In genomic region chr13:63634294-63634693, GRCm38 (mm10) we compare ENCODE assay signal across 19 mouse cellular contexts.
DNase-seq lines count a peak whose midpoint lies in the region; ATAC-seq lines count a peak whose summit lies in the region.
"Had no signal": no experiment of that assay in that cellular context is flagged by ENCODE, and none has a peak within 500 bp of the region (broad histone marks: within the 10 kb centered on the region; RNA-seq: fewer than 3 reads in every experiment).

No protein-coding gene starts in this region.

- 67% methylated on average over 2 of the region's 2 CpGs for WGBS in hindbrain, embryonic 11.5 days

- peak; percentile 47 for ATAC-seq in CD4-positive, CD25-positive, alpha-beta regulatory T cell, adult 4 months
- peak; percentile 75; a peak in 3 of 4 replicates for ATAC-seq in hematopoietic stem cell, adult 5-6 weeks (replicated peaks in 1 of 2; ENCODE audit: insufficient read depth in 1 of 2, low FRiP score in 2 of 2, low TSS enrichment in 1 of 2, low read depth in 1 of 2, poor library complexity in 2 of 2, severe bottlenecking in 2 of 2)
- ATAC-seq in hindbrain, embryonic 11.5 days (ENCODE audit: low FRiP score): no peak
- ATAC-seq: forebrain, embryonic 13.5 days; forebrain, postnatal 0 days had no signal

- no peaks in the 10 kb centered on the region for H3K9me3 ChIP-seq in hindbrain, embryonic 11.5 days (ENCODE audit: control insufficient read depth, low read length)
- H3K9me3 ChIP-seq: forebrain, embryonic 13.5 days; heart, embryonic 13.5 days had no signal

- no peaks in the 10 kb centered on the region for H3K4me1 ChIP-seq in hindbrain, embryonic 11.5 days (replicated peaks; ENCODE audit: control insufficient read depth, insufficient read depth, low read length)
- H3K4me1 ChIP-seq: forebrain, embryonic 13.5 days; heart, embryonic 13.5 days had no signal

- H3K36me3 ChIP-seq in hindbrain, embryonic 11.5 days (ENCODE audit: control insufficient read depth, insufficient read depth, low read length): no peaks in the 10 kb centered on the region
- H3K36me3 ChIP-seq: heart, embryonic 13.5 days had no signal

- no peak overlapping the region for H3K9ac ChIP-seq in hindbrain, embryonic 11.5 days (ENCODE audit: low read depth, low read length)
- H3K9ac ChIP-seq: forebrain, embryonic 13.5 days; forebrain, postnatal 0 days; heart, embryonic 13.5 days; hindbrain, embryonic 14.5 days had no signal

- no peak overlapping the region for H3K4me2 ChIP-seq in hindbrain, embryonic 11.5 days (replicated peaks; ENCODE audit: low read depth, low read length)
- H3K4me2 ChIP-seq: forebrain, embryonic 13.5 days; heart, embryonic 13.5 days; hindbrain, embryonic 14.5 days had no signal

- no peak overlapping the region for H3K27ac ChIP-seq in hindbrain, embryonic 11.5 days (ENCODE audit: low read depth, low read length)
- H3K27ac ChIP-seq: forebrain, embryonic 13.5 days; heart, embryonic 13.5 days; hindbrain, embryonic 14.5 days had no signal

- no peak overlapping the region for H3K4me3 ChIP-seq in hindbrain, embryonic 11.5 days (ENCODE audit: low read depth, low read length)
- H3K4me3 ChIP-seq: forebrain, embryonic 13.5 days; heart, embryonic 13.5 days had no signal

- peak; percentile 42 for DNase-seq in A20 (ENCODE audit: low read depth, low spot score)
- peak; percentile 1 to 16 for DNase-seq in natural killer cell, adult 2 months (ENCODE audit: low spot score in 2 of 2)
- no peak for DNase-seq in hindbrain, embryonic 11.5 days (ENCODE audit: low spot score)
- no peak for DNase-seq in gastrocnemius, adult 8-10 months (ENCODE audit: low spot score in 2 of 2)
- no peak for DNase-seq in liver
- DNase-seq: adrenal gland, adult 8-10 months; B cell, adult 2 months; cerebellum, adult 11 months; cerebellum, adult 8-10 months; cerebellum, postnatal 14 days; forebrain, postnatal 0 days; gastrocnemius, postnatal 25 days; heart, postnatal 36 days; kidney, adult 18-20 months had no signal

- no peaks in the 10 kb centered on the region for H3K27me3 ChIP-seq in hindbrain, embryonic 11.5 days (ENCODE audit: control insufficient read depth, insufficient read depth, low read length)
- H3K27me3 ChIP-seq: forebrain, embryonic 13.5 days; heart, embryonic 13.5 days had no signal

Comparison
In these comparisons a context has a peak if more than half of its experiments do, and no peak if none do; other contexts are left out.
1. DNase-seq: peak in A20 (single experiment) and natural killer cell, adult 2 months (2 of 2); none in hindbrain, embryonic 11.5 days (single experiment), gastrocnemius, adult 8-10 months (0 of 2) and liver (single experiment).